Mouse (Mus musculus): Measurements from ENCODE around the gene Rabgap1l.

Gene Rabgap1l

GRCm38 (mm10) chr1:160227850-160228249 is 565.2 kb downstream of the Rabgap1l start:
- no peak for DNase-seq

DNA sequence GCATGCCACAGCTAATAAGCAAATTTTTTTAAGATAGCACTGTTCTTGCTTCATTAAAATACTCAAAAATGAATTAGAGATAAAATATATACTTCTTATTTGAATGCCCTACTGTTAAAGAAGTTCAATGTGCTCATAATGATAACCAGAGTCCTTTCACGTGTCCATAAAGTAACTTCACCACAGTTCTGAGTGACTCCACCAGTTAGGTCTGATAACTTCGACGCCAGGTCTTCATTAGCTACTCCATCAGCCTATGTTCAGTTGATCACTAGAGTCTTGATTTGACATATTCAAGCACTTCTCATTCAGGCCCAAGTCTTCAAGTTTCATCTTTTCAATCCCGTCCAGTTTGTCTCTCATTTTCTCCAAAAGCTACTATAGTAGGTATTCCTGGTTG is 565.8 kb downstream of the Rabgap1l start:
- no peak for DNase-seq

- no peak for DNase-seq
These were observed 568.9 kb downstream of the Rabgap1l start for GRCm38 (mm10) chr1:160224093-160224492.

DNA sequence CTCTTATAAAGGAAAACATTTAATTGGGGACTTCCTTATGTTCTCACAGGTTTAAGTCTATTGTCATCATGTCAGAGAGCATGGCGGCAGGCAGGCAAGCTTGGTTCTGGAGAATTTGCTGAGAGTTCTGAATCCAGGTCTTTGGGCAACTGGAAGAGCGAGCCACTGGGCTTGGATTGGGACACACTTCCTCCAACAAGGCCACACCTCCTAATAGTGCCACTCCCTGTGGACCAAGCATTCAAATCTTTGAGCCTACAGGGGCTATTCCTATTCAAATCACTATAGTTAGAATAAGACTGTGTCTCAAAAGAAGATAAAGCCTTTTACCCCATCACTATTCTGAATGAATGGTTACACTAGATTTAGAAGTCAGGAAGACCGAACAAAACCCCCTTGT is 575.1 kb downstream of the Rabgap1l start:
- no peak for DNase-seq

GRCm38 (mm10) chr1:160214171-160214570 is 578.8 kb downstream of the Rabgap1l start:
- DNase-seq: no peak

DNA sequence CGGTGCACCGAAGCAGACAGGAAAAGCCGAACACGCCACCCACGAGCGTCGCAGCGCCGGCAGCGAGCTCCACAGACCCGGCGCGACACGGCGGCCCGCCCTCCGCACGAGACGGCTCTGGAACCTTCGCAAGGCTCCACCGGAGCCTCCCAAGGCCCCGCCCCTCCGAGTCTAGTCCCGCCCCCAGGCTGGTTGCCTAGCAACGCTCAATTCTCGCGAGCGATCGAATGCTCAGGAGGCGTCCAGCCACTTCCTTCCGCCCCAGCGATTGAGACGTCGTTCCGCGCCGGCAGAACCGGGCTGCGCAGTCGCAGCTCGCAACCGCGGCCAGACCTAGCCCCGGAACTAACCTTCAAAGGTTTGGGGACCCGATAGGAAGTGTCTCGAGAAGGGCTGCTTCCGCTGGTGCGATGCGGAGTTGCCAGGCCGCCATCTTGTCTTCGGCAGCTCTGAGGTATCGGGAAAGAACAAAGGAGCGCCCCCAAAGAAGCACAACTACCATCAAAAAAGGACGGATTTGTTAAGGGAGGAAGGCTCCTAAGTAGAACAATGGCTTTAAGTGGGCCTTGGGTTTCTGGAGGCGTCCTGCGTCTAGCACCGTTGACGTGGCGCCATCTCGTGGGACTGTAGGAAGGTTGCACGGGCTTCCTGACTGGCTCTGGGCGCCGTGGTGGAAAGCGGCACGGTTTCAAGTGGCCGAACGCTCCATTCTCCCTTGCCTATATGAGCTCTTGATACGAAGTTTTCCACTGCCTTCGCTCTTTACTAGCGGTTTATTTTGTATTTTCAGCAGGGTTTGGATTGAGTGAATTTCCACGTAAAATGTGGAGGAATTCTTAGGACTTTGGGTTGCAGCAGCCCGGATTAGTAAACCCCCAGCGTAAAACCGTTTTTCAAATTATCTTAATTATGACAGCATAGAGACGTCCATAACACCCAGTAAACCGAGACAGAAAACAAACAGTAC is 580.0 kb downstream of the Rabgap1l start, which contains the start of gene Cacybp:
TSS of gene Cacybp (minus strand) at position 173 of the 967 bp plus-strand sequence.
- peak; percentile 100 for DNase-seq

DNA sequence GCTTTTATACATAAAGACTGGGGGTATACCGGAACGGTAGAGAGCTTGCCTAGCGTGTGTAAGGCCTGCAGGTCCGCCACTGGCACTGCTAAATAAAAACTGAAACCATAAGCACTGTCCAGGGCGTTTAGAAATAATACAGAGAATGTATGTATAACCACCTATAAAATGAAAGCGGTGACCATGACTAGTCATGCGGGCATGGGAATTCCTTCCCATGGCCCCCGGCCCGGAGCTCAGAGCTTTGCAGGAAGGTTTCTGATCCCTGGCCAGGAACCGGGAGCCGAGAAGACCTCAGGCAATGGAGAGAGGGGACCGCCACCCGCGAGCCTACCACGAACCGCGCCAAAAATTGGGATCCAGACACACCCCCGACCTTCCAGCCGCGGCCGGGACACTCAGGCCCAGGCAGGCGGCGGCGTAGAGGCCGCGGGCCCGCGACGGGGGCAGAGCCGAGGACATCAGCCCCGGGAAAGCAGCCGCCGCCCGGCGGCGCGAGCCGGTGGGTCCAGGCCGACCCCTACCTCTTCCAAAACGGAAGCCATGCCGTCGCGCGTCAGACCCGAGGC is 580.8 kb downstream of the Rabgap1l start:
- DNase-seq: no peak

DNA sequence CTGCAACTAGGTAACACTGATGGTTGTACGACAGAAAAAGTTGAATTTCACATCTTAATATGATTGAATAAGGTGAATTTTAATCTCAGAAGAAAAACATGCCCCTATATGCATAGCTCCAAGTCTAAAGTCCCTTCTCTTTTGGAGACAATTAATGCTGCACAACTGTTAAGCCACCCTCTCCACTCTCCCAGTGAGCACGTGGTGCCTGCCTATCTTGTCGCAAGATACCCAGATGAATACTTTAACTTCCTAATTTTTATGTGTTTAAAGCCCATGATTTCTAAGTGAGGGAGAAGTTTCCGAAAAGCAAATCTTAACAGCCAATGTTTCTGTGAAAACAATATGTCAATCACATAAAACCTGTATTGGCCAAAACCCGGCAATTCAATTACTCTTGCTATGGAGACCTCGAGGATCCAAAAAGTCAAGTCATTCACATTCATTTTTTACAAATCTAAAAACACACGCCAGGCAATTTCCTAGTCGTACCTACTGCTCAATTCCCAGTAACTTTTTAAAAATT is 581.4 kb downstream of the Rabgap1l start:
- no peak for DNase-seq

DNA sequence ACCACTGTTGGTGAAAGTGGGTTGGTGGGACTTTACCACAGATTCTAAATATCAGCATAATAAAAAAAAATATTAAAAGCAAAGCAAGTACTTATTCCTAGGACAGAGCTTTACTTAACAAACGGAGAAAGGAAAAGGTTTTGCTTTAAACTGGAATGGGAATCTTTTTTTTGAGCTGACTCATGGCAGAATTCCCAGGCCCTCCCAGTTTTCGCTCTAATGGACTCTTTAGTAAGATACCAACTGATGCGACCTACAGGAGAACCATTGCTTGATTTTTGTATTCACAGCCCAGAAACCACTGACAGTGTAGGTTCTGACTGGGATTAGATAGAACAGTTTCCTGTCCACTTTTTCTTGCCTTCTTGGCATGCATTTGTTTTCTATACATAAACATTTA is 582.4 kb downstream of the Rabgap1l start:
- DNase-seq: no peak

DNA sequence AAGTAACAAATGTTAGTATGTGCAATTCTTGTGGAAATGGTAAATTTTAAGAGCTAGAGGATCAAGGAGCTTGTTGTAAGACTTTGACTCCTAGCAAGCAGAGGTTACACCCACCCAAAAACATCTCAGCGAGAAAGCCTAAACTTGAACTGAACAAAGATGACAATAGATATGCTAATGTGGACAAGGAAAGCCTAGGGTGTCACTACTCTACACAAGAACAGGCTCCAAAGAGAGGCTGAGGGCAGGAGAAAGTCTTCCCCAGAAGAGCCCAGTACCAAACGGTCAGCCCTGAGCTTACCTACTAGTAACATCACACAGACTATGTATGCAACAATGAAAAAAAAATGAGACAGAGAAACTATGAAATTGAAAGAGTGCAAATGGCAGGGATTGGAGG is 583.2 kb downstream of the Rabgap1l start:
- DNase-seq: no peak

GRCm38 (mm10) chr1:160205486-160205885 is 587.5 kb downstream of the Rabgap1l start:
- no peak for DNase-seq

DNA sequence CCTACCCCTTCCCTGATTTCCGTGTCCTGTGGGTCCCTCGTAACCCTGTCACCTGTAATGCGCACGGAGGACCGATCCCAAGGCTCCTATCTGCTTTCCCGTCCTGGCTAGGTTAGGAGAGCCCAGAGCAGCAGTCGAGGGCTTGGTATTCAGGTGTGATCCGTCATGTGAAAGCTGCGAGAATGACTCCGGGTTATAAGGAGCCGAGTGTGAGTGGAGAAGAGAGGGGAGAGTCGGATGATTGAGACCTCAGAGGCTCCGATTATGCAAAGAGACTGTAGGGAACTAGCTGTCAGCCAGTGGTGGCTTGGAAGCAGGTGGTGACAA is 597.7 kb downstream of the Rabgap1l start:
- DNase-seq: no peak

- DNase-seq: peak; percentile 99
These were observed 598.3 kb downstream of the Rabgap1l start, which contains the start of gene Mrps14 for GRCm38 (mm10) chr1:160194529-160195336. Gene Mrps14, plus strand, starts transcription at chr1:160195215.

- peak; percentile 62 for DNase-seq
These were observed 608.5 kb downstream of the Rabgap1l start for GRCm38 (mm10) chr1:160184506-160184905.

- DNase-seq: no peak
These were observed 611.8 kb downstream of the Rabgap1l start for GRCm38 (mm10) chr1:160181216-160181615.

- DNase-seq: no peak
These were observed 616.1 kb downstream of the Rabgap1l start for GRCm38 (mm10) chr1:160176903-160177302.
